Mouse (Mus musculus) embryo, embryonic 9.5 days (tissue): ENCODE results near the gene Trim80.
"Not testable (repeated sequence)": the region's sequence is repeated elsewhere in the genome, so short reads cannot be mapped to it uniquely, and the experiment has no call there.

Experiments
- DNase-seq: peaks from one replicate; pipeline ENCODE4 v3.0.0-alpha.2; 2017; ENCODE audit errors: extremely low spot score

The Trim80 gene

DNA sequence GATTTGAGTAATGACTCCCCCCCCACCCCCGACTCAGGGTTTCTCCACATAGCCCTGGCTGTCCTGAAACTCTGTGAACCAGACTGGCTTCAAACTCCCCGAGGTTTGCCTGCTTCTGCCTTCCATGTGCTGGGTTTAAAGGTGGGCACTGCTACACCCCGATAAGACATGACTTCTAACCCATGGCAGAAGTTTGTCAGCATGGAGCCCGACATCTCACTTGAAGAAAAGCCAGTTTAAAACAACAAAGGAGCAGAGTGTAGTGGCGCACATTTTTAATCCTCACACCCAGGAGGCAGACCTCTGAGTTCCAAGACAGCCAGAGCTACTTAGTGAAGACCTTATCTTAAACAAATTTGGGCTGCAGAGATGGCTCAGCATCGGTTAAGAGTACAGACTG is 52.0 kb downstream of the Trim80 start:
- no peak for DNase-seq

DNA sequence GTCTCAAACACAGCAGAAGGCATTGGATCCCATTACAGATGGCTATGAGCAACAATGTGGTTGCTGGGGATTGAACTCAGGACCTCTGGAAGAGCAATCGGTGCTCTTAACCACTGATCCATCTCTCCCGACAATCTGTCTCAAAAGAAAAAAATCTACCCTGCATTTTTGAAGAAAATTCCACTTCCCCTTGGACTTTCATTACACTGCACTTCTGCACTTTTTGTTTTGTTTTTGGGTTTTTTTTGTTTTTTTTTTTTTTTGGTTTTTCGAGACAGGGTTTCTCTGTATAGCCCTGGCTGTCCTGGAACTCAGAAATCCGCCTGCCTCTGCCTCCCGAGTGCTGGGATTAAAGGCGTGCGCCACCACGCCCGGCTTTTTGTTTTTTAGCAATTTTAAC is 56.2 kb downstream of the Trim80 start:
- not testable (repeated sequence) for DNase-seq
